Mouse (Mus musculus): ENCODE data around the gene Tm6sf2. TPM values are rescaled to one million over a fixed set of nuclear protein-coding genes. Genes with fewer than 3 reads are reported as not detected.

Gene Tm6sf2
- polyA plus RNA-seq (2012; rRNA removed) = 4.4 and 5.1 TPM in 2 replicates

DNA sequence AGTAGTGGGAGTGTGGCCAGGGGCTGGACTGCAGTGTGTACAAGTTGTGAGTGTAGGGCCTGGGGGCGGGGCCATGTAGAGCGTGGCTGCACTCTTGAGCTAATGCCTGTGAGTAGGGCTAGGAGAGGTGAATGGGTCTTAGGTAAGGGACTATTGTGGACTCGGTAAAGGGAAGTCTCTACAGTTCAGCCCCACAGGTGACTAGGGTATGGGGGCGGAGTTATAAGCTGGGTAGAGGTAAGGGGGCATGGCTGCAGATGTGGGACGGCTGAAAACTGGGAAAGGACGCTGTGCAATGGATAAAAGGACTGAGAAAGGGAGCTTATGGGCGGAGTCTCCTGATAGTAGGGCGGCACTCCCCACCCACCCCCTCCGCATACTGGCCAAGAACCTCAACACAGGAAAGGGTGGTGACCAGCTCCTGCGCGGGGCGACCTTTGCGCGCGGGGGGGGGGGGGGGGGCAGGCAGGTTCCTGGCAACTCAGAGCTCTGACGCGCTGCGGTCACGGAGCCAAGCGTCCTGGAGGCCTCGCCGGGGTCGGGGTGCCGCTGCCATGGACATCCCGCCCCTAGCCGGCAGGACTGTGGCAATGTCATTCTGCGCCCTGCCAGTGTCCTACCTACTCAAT lies at the start of gene Tm6sf2:
TSS of gene Tm6sf2 (plus strand) at position 484 of the 629 bp plus-strand sequence.

DNA sequence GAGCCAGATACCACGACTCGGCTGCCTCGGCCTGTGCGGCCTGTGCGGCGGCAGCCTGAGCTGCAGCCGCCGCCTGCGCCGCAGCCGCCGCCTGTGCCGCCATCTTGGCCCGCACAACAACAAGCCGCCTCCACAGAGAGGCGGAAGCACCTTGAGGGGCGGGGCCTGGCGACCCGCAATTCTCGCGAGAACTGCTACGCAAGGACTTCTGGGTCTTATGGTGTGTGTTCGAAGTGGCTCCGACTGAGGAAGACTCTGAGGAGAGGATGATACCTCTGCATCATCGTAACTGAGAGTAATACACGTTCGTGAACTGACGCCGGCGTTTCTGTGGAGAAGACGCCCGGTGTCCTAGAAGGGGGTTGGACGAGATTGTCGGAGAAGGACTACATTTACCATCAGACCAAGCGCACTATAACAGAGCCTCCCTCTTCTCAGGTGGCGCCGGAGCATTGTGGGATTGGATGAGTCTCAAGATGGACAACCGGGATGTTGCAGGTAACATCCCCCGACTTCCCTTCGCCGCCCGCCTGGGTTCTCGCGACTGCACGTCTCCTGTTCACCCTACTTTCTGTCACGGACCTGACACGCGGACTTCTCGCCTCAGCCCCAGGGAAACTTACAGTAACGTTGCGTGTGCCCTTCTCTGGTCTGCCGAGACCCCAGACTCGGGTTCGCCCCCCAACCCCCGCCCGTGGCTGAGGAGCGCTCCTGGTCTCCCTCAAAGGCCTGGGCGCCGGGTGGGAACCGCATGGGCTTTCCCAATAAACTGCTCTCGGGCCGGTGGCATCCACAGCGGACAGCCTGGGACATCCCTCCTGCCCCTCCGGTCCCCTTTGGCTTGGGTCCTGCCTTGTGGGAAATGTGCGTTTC lies 29.9 kb upstream of the Tm6sf2 start, which contains the start of the genes Mau2 and Sugp1:
TSS of gene Mau2 (minus strand) at position 152 of the 873 bp plus-strand sequence.
TSS of gene Sugp1 (plus strand) at position 231 of the 873 bp plus-strand sequence.

GRCm38 (mm10) chr8:70083285-70083684 lies 10.6 kb downstream of the Tm6sf2 start, which contains the start of gene Hapln4:
TSS of gene Hapln4 (plus strand) at chr8:70083457.

GRCm38 (mm10) chr8:70120667-70121066 lies 47.9 kb downstream of the Tm6sf2 start, which contains the start of gene Ncan:
TSS of gene Ncan (minus strand) at chr8:70120873.

Other genes with a start within 250 kb of the Tm6sf2 start
- gene Pbx4, start 240.4 kb upstream of the Tm6sf2 start, polyA plus RNA-seq (2012; rRNA removed) = 21.8 and 28.1 TPM in 2 replicates
- 0.48 and 0.56 TPM in 2 replicates for gene Cilp2, start 185.2 kb upstream of the Tm6sf2 start, polyA plus RNA-seq (2012; rRNA removed)
- 0.50 and 0.51 TPM in 2 replicates for gene Tssk6, start 170.7 kb upstream of the Tm6sf2 start, polyA plus RNA-seq (2012; rRNA removed)
- 106 and 170 TPM in 2 replicates for gene Ndufa13, start 170.4 kb upstream of the Tm6sf2 start, polyA plus RNA-seq (2012; rRNA removed)
- 5.5 and 10.0 TPM in 2 replicates for gene Yjefn3, start 170.2 kb upstream of the Tm6sf2 start, polyA plus RNA-seq (2012; rRNA removed)
- 70.6 and 123 TPM in 2 replicates for gene Gatad2a, start 76.5 kb upstream of the Tm6sf2 start, polyA plus RNA-seq (2012; rRNA removed)
- 48.0 and 84.9 TPM in 2 replicates for gene Mau2, start 30.2 kb upstream of the Tm6sf2 start, polyA plus RNA-seq (2012; rRNA removed)
- 27.0 and 29.2 TPM in 2 replicates for gene Sugp1, start 30.1 kb upstream of the Tm6sf2 start, polyA plus RNA-seq (2012; rRNA removed)
- gene Hapln4, start 10.5 kb downstream of the Tm6sf2 start, polyA plus RNA-seq (2012; rRNA removed) = 0.08 and 0.17 TPM in 2 replicates
- 24.0 and 32.7 TPM in 2 replicates for gene Ncan, start 47.9 kb downstream of the Tm6sf2 start, polyA plus RNA-seq (2012; rRNA removed)
- gene Nr2c2ap, start 58.4 kb downstream of the Tm6sf2 start, polyA plus RNA-seq (2012; rRNA removed) = 14.4 and 18.8 TPM in 2 replicates
- 21.7 and 26.6 TPM in 2 replicates for gene Rfxank, start 66.2 kb downstream of the Tm6sf2 start, polyA plus RNA-seq (2012; rRNA removed)
- gene Borcs8, start 66.6 kb downstream of the Tm6sf2 start, polyA plus RNA-seq (2012; rRNA removed) = 48.8 and 80.2 TPM in 2 replicates
- 0.25 and 0.31 TPM in 2 replicates for gene Mef2b, start 66.8 kb downstream of the Tm6sf2 start, polyA plus RNA-seq (2012; rRNA removed)
- 80.2 and 80.4 TPM in 2 replicates for gene Tmem161a, start 99.4 kb downstream of the Tm6sf2 start, polyA plus RNA-seq (2012; rRNA removed)
- 8.8 and 12.3 TPM in 2 replicates for gene Slc25a42, start 139.4 kb downstream of the Tm6sf2 start, polyA plus RNA-seq (2012; rRNA removed)
- 79.3 and 93.7 TPM in 2 replicates for gene Sugp2, start 161.3 kb downstream of the Tm6sf2 start, polyA plus RNA-seq (2012; rRNA removed)
- 34.0 and 35.4 TPM in 2 replicates for gene Armc6, start 161.5 kb downstream of the Tm6sf2 start, polyA plus RNA-seq (2012; rRNA removed)
- 117 and 118 TPM in 2 replicates for gene Homer3, start 209.9 kb downstream of the Tm6sf2 start, polyA plus RNA-seq (2012; rRNA removed)
- 54.6 and 70.9 TPM in 2 replicates for gene Ddx49, start 229.6 kb downstream of the Tm6sf2 start, polyA plus RNA-seq (2012; rRNA removed)
- gene Cope, start 229.6 kb downstream of the Tm6sf2 start, polyA plus RNA-seq (2012; rRNA removed) = 214 and 227 TPM in 2 replicates
- 6.7 and 8.8 TPM in 2 replicates for gene Cers1, start 242.9 kb downstream of the Tm6sf2 start, polyA plus RNA-seq (2012; rRNA removed)

All from central nervous system, embryonic 11.5 days (tissue).